Mouse (Mus musculus): ENCODE results near the gene Mia. TPM values are rescaled to one million over a fixed set of nuclear protein-coding genes. Genes with fewer than 3 reads are reported as not detected.
A peak's percentile ranks its signal among the peaks of the same experiment; 100 is the strongest.

Gene Mia
- polyA plus RNA-seq, 1 experiment: 11.2 TPM

DNA sequence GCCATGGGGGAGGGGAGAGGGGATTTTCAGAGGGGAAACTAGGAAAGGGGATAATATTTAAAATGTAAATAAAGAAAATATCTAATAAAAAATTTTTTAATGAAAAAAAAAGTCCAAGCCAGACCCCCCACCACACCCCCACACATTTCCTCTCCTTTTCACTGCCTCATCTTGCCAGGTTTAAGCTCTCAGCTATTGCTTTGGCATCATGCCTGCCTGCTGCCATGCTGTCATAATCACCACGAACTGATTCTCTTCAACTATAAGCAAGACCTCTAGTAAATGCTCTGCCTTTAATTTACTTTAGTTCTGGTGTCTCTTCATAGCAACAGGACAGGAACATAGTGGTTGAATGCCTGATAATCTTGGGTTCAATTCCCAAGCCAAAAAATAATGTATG is 1.5 kb upstream of the Mia start:
- Histone ChIP-seq H3K27me3 (ENCODE audit: control insufficient read depth, insufficient read depth, low read length) (no peaks in the 10 kb centered on the region), H3K4me1 (ENCODE audit: control insufficient read depth, insufficient read depth, low read length) (no peaks in the 10 kb centered on the region), H3K4me3 (replicated peaks; ENCODE audit: insufficient read depth, low read depth, low read length) (no peak overlapping the region), H3K27ac (ENCODE audit: insufficient read depth, low read length) (no peak overlapping the region)
- DNase-seq: no peak
- TF ChIP-seq POLR2A (IDR thresholded peaks at IDR 0.05; ENCODE audit: borderline replicate concordance, insufficient read depth, low read length) (no peak), CTCF (IDR thresholded peaks at IDR 0.05; ENCODE audit: borderline replicate concordance, insufficient read depth, low read depth, low read length) (no peak)
- 7% methylated on average over 1 of the region's 1 CpGs for WGBS

DNA sequence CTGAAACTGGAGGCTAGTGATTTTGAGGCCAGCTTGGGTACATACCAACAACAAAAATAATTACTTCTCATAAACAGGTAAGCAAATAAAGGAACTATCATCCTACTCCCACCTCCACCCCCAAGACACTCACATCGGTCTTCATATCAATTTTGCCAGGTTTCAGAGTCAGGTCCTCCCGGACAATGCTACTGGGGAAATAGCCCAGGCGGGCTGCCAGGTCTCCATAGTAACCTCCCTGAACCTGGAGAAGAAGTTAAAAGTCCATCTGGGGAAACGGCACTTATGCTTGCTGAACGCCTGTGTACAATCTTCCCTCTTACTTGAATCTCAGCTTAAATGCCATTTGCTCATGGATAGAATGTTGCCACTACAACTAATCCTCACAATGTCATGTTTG is 921 bp downstream of the Mia start:
- Histone ChIP-seq H3K27ac (ENCODE audit: insufficient read depth, low read length) (no peak overlapping the region), H3K4me3 (replicated peaks; ENCODE audit: insufficient read depth, low read depth, low read length) (no peak overlapping the region), H3K27me3 (ENCODE audit: control insufficient read depth, insufficient read depth, low read length) (no peaks in the 10 kb centered on the region), H3K4me1 (ENCODE audit: control insufficient read depth, insufficient read depth, low read length) (no peaks in the 10 kb centered on the region)
- no peak for TF ChIP-seq CTCF (IDR thresholded peaks at IDR 0.05; ENCODE audit: borderline replicate concordance, insufficient read depth, low read depth, low read length)
- no peak for TF ChIP-seq POLR2A (IDR thresholded peaks at IDR 0.05; ENCODE audit: borderline replicate concordance, insufficient read depth, low read length)
- DNase-seq: peak in 1 of 2 experiments; percentile 34
- 25% methylated on average over 5 of the region's 5 CpGs for WGBS

DNA sequence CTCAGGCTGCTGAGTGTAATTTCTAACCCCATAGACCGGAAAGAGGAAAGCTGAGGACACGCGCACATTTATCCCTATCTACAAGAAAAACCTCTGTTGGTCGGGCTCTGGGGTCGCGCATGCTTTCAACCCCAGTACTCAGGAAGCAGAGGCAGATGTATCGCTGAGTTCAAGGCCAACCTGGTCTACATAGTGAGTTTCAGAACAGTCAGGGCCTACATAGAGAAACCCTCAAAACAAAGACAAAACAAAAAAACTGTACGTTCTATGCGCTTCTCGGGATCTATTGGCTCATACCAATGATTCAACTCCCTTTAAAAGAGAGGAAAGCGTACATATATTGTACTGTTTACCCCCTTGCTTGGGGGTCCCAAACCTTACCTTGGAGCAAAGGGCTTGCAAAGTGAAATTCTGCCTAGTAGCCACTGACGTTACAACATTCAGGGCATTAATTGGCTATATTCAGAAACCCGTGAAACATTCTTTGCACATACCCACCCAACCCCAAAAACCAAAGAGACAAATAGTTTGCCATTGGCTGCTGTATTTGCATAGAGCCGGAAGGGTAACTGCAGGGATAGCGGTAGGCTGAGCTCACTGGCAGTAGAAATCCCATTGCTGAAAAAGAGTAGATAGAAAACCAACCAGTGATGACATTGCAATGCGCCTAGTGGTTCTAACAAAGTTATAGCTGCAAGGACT is 1.6 kb downstream of the Mia start:
- Histone ChIP-seq H3K4me3 (replicated peaks; ENCODE audit: insufficient read depth, low read depth, low read length) (peak overlapping the region; percentile 55), H3K4me1 (ENCODE audit: control insufficient read depth, insufficient read depth, low read length) (no peaks in the 10 kb centered on the region), H3K27me3 (ENCODE audit: control insufficient read depth, insufficient read depth, low read length) (no peaks in the 10 kb centered on the region), H3K27ac (ENCODE audit: insufficient read depth, low read length) (peak overlapping the region; percentile 53; the same call in 1 of the 2 replicates)
- TF ChIP-seq CTCF (IDR thresholded peaks at IDR 0.05; ENCODE audit: borderline replicate concordance, insufficient read depth, low read depth, low read length) (no peak), POLR2A (IDR thresholded peaks at IDR 0.05; ENCODE audit: borderline replicate concordance, insufficient read depth, low read length) (0 out of 2 replicates have a peak, but pooled peaks have one; percentile 59)
- no peak for DNase-seq
- WGBS: 42% methylated on average over 16 of the region's 16 CpGs

DNA sequence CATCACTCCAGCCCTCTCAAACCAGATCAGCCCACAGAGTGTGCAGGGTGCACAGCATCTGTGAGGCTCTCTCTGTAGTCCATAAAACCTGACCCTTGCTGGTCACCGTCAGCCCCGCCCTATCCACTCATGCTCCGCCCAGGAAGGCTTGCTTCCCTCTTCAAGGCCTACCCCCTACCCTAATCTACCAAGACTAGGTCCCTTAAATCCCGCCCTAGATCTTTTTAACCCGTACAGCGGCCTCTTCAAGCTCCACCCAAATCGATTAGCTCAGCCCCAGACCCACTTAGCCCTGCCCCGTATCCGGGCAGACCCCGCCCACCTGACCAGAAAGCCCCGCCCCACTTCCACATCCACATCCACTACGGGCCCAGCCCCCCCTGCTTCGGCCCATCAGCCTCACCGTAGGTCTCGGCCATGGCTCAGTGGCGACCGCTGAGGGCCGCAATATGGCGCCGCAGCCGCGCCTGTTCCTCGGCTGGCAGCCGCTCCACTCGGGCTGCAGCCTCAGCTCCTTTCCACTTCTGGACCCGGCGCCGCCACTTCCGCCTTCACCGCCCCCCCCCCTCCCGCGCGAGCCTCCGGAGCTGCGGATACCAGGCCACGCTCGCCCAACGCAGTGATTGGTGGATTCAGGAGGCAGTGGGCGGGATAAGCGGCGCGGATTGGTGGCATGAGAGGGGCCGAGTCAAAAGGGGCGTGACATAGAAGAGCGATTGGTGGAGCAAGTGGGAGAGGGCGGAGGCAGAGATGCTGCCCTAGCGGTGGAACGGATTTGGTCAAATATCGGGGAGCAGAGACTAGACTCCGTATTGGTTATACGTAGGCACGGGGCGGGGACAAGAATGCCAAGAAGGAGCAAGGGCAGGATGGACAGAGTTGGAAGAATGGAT is 2.4 kb downstream of the Mia start, which contains the start of gene Rab4b:
TSS of gene Rab4b (minus strand) at position 573 of the 893 bp plus-strand sequence.
- WGBS: under 1% methylated on average over 53 of the region's 53 CpGs
- TF ChIP-seq CTCF (IDR thresholded peaks at IDR 0.05; ENCODE audit: borderline replicate concordance, insufficient read depth, low read depth, low read length): peak; percentile 54; the same call in 1 of the 2 replicates
- no peak; the same call in 1 of the 2 replicates for TF ChIP-seq POLR2A (IDR thresholded peaks at IDR 0.05; ENCODE audit: borderline replicate concordance, insufficient read depth, low read length)
- Histone ChIP-seq H3K4me1 (ENCODE audit: control insufficient read depth, insufficient read depth, low read length) (no peaks in the 10 kb centered on the region), H3K4me3 (replicated peaks; ENCODE audit: insufficient read depth, low read depth, low read length) (peak within 1 kb of the TSS; percentile 79), H3K27ac (ENCODE audit: insufficient read depth, low read length) (peak within 1 kb of the TSS; percentile 55), H3K27me3 (ENCODE audit: control insufficient read depth, insufficient read depth, low read length) (no peaks in the 10 kb centered on the region)
- DNase-seq: peak; percentile 100

DNA sequence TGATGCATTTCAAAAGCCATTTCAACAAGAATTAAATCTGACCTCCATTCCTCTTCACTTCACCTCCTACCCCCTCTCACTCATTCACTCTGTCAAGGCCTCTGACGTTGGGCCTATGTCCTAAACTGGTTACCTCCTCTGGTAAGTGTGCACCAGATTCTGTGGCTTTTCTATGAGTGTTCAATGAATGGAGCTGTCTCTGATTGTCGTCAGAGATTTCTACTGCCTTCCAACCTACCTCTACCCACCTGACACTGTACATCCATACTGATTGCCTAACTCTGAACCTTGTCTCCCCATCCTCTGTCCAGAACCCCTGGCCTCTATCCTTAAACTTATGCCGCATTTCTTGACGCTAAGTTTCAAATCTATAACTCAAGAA is 3.0 kb downstream of the Mia start:
- 12% methylated on average over 4 of the region's 4 CpGs for WGBS
- H3K27me3 ChIP-seq (ENCODE audit: control insufficient read depth, insufficient read depth, low read length): no peaks in the 10 kb centered on the region

DNA sequence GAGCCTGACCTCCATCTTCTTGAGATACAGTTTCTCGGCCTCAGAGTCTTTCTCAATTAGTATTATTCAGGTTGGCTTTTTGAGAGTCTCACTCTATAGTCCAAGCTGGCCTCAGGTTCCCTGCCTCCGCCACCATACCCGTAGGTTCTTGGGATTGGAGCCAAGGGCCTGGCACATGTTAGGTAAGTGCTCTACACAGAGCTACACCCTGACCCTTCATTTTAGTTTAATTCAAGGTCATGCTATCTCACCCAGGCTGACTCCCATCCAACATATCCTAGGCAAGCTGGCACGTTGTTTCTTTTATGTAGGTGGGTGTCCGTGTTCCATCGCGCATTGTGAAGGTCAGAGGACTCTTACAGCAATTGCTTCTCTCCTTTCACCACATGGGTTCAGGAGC is 6.1 kb downstream of the Mia start:
- DNase-seq: no peak
- WGBS: 78% methylated on average over 7 of the region's 7 CpGs
- H3K27me3 ChIP-seq (ENCODE audit: control insufficient read depth, insufficient read depth, low read length): no peaks in the 10 kb centered on the region
- no peak overlapping the region for H3K27ac ChIP-seq (ENCODE audit: insufficient read depth, low read length)
- no peak for TF ChIP-seq CTCF (IDR thresholded peaks at IDR 0.05; ENCODE audit: borderline replicate concordance, insufficient read depth, low read depth, low read length)
- no peak for TF ChIP-seq POLR2A (IDR thresholded peaks at IDR 0.05; ENCODE audit: borderline replicate concordance, insufficient read depth, low read length)
- H3K4me1 ChIP-seq (ENCODE audit: control insufficient read depth, insufficient read depth, low read length): no peaks in the 10 kb centered on the region
- no peak overlapping the region for H3K4me3 ChIP-seq (replicated peaks; ENCODE audit: insufficient read depth, low read depth, low read length)

More for the DNA sequence above, 3.0 kb downstream of the Mia start:
- DNase-seq: no peak
- peak overlapping the region; percentile 79 for H3K4me3 ChIP-seq (replicated peaks; ENCODE audit: insufficient read depth, low read depth, low read length)
- H3K4me1 ChIP-seq (ENCODE audit: control insufficient read depth, insufficient read depth, low read length): no peaks in the 10 kb centered on the region
- H3K27ac ChIP-seq (ENCODE audit: insufficient read depth, low read length): peak overlapping the region; percentile 55; the same call in 1 of the 2 replicates
- no peak for TF ChIP-seq CTCF (IDR thresholded peaks at IDR 0.05; ENCODE audit: borderline replicate concordance, insufficient read depth, low read depth, low read length)
- TF ChIP-seq POLR2A (IDR thresholded peaks at IDR 0.05; ENCODE audit: borderline replicate concordance, insufficient read depth, low read length): no peak

DNA sequence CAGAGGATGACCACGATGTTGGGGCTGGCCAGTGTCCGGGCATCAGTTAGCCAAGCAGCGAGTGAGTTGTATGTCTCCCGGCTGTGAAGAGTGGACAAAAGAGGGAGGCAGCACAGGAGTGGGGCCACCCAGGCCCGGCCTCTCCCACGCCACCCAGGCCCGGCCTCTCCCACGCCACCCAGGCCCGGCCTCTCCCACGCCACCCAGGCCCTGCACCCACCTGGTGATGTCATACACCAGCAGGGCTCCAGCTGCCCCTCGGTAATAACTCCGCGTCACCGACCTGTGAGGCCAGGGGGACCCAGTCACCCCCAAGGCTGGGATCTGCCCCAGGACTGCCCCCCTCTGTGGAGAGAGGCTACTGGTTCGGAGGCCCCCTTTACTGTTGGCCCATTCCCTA is 6.5 kb downstream of the Mia start:
- no peak overlapping the region for H3K27ac ChIP-seq (ENCODE audit: insufficient read depth, low read length)
- DNase-seq: no peak
- H3K4me3 ChIP-seq (replicated peaks; ENCODE audit: insufficient read depth, low read depth, low read length): no peak overlapping the region
- H3K4me1 ChIP-seq (ENCODE audit: control insufficient read depth, insufficient read depth, low read length): no peaks in the 10 kb centered on the region
- WGBS: 94% methylated on average over 15 of the region's 15 CpGs
- no peaks in the 10 kb centered on the region for H3K27me3 ChIP-seq (ENCODE audit: control insufficient read depth, insufficient read depth, low read length)
- TF ChIP-seq POLR2A (IDR thresholded peaks at IDR 0.05; ENCODE audit: borderline replicate concordance, insufficient read depth, low read length) (no peak), CTCF (IDR thresholded peaks at IDR 0.05; ENCODE audit: borderline replicate concordance, insufficient read depth, low read depth, low read length) (no peak)
